Comparison of ENCODE assay signal across 12 mouse cellular contexts in genomic region chr1:162207708-162208043, GRCm38 (mm10).
DNase-seq lines count a peak whose midpoint lies in the region; ATAC-seq and TF ChIP-seq lines count a peak whose summit lies in the region.
"Had no signal": no experiment of that assay in that cellular context is flagged by ENCODE, and none has a peak within 500 bp of the region (broad histone marks: within the 10 kb centered on the region; RNA-seq: fewer than 3 reads in every experiment).

No protein-coding gene starts in this region.

- H3K36me3 ChIP-seq in heart, embryonic 14.5 days (ENCODE audit: control insufficient read depth, insufficient read depth, low read length): no peaks in the 10 kb centered on the region
- no peaks in the 10 kb centered on the region for H3K36me3 ChIP-seq in lung, embryonic 16.5 days (ENCODE audit: control insufficient read depth, insufficient read depth, low read length)
- H3K36me3 ChIP-seq in intestine, postnatal 0 days (ENCODE audit: control insufficient read depth, insufficient read depth): no peaks in the 10 kb centered on the region
- no peaks in the 10 kb centered on the region for H3K36me3 ChIP-seq in stomach, embryonic 16.5 days (ENCODE audit: control insufficient read depth, insufficient read depth, low read length)
- H3K36me3 ChIP-seq: forebrain, embryonic 12.5 days had no signal

- H3K27ac ChIP-seq in heart, embryonic 14.5 days (replicated peaks in 1 of 2; ENCODE audit: control insufficient read depth in 1 of 2, insufficient read depth in 1 of 2, low read depth in 2 of 2, low read length in 2 of 2): peak overlapping the region; percentile 71 to 78
- peak overlapping the region; percentile 77 for H3K27ac ChIP-seq in lung, embryonic 16.5 days (ENCODE audit: low read length)
- H3K27ac ChIP-seq in intestine, postnatal 0 days (ENCODE audit: low read depth, low read length): 0 out of 2 replicates have a peak overlapping the region, but pooled peaks have one; percentile 37
- H3K27ac ChIP-seq in stomach, embryonic 16.5 days (ENCODE audit: low read length): peak overlapping the region; percentile 84
- H3K27ac ChIP-seq: forebrain, embryonic 12.5 days; hindbrain, embryonic 14.5 days had no signal

- no peak for DNase-seq in heart, postnatal 25 days (ENCODE audit: low spot score)
- no peak for DNase-seq in lung, postnatal 10 days
- no peak for DNase-seq in urinary bladder, postnatal 10 days (ENCODE audit: low spot score)
- DNase-seq in adrenal gland, adult 18-20 months (ENCODE audit: low spot score in 2 of 2): no peak
- DNase-seq: cerebellum, adult 11-12 months; midbrain, embryonic 14.5 days had no signal

- peak overlapping the region in 1 of 2 experiments; percentile 12; a peak in 1 of 4 replicates for H3K4me3 ChIP-seq in heart, embryonic 14.5 days (ENCODE audit: control insufficient read depth in 1 of 2, insufficient read depth in 1 of 2, low read depth in 1 of 2, low read length in 2 of 2)
- H3K4me3 ChIP-seq in lung, embryonic 16.5 days (ENCODE audit: low read length): peak overlapping the region; percentile 18
- H3K4me3 ChIP-seq in intestine, postnatal 0 days (ENCODE audit: low read depth, low read length): 0 out of 2 replicates have a peak overlapping the region, but pooled peaks have one; percentile 1
- H3K4me3 ChIP-seq in stomach, embryonic 16.5 days (replicated peaks; ENCODE audit: low read length): peak overlapping the region; percentile 7; the same call in 1 of the 2 replicates
- H3K4me3 ChIP-seq: forebrain, embryonic 12.5 days had no signal

- H3K9me3 ChIP-seq in heart, embryonic 14.5 days (ENCODE audit: control insufficient read depth, low read length): no peaks in the 10 kb centered on the region
- H3K9me3 ChIP-seq in lung, embryonic 16.5 days (ENCODE audit: control insufficient read depth, low read length): no peaks in the 10 kb centered on the region
- H3K9me3 ChIP-seq in intestine, postnatal 0 days (ENCODE audit: control insufficient read depth): no peaks in the 10 kb centered on the region
- H3K9me3 ChIP-seq in stomach, embryonic 16.5 days (replicated peaks; ENCODE audit: control insufficient read depth, low read length): no peaks in the 10 kb centered on the region
- H3K9me3 ChIP-seq: forebrain, embryonic 12.5 days had no signal

- peak overlapping the region; percentile 53 for H3K4me2 ChIP-seq in heart, embryonic 14.5 days (ENCODE audit: low read length)
- H3K4me2 ChIP-seq in lung, embryonic 16.5 days (ENCODE audit: low read depth, low read length): peak overlapping the region; percentile 43
- peak overlapping the region; percentile 37 for H3K4me2 ChIP-seq in intestine, postnatal 0 days (replicated peaks; ENCODE audit: low read depth)
- peak overlapping the region; percentile 41 for H3K4me2 ChIP-seq in stomach, embryonic 16.5 days (ENCODE audit: low read depth, low read length)
- H3K4me2 ChIP-seq: forebrain, embryonic 12.5 days; hindbrain, embryonic 14.5 days had no signal

- no peak overlapping the region; the same call in 1 of the 2 replicates for H3K9ac ChIP-seq in heart, embryonic 14.5 days (ENCODE audit: low read length)
- H3K9ac ChIP-seq in lung, embryonic 16.5 days (ENCODE audit: low read length): peak overlapping the region; percentile 13
- no peak overlapping the region for H3K9ac ChIP-seq in intestine, postnatal 0 days (ENCODE audit: low read depth, low read length)
- no peak overlapping the region for H3K9ac ChIP-seq in stomach, embryonic 16.5 days (ENCODE audit: low read length)
- H3K9ac ChIP-seq: forebrain, embryonic 12.5 days; hindbrain, embryonic 14.5 days had no signal

- peaks cover 11 to 21% of the 10 kb centered on the region in 2 experiments for H3K4me1 ChIP-seq in heart, embryonic 14.5 days (ENCODE audit: control insufficient read depth in 2 of 2, insufficient read depth in 2 of 2, low read length in 2 of 2)
- H3K4me1 ChIP-seq in lung, embryonic 16.5 days (replicated peaks; ENCODE audit: control insufficient read depth, insufficient read depth, low read length): peaks cover 19% of the 10 kb centered on the region
- 0 out of 2 replicates have a peak, but pooled peaks cover 3% of the 10 kb centered on the region for H3K4me1 ChIP-seq in intestine, postnatal 0 days (replicated peaks; ENCODE audit: control insufficient read depth, insufficient read depth, low read length)
- peaks cover 13% of the 10 kb centered on the region; the same call in 1 of the 2 replicates for H3K4me1 ChIP-seq in stomach, embryonic 16.5 days (ENCODE audit: control insufficient read depth, insufficient read depth, low read length)

- ATAC-seq in heart, embryonic 14.5 days (ENCODE audit: insufficient number of reproducible peaks, insufficient read depth, low FRiP score, low read depth): no peak
- ATAC-seq in lung, embryonic 16.5 days (ENCODE audit: low read depth): no peak
- ATAC-seq in intestine, postnatal 0 days: no peak
- no peak for ATAC-seq in stomach, embryonic 16.5 days (ENCODE audit: insufficient read depth, low FRiP score)

- H3K27me3 ChIP-seq in heart, embryonic 14.5 days (ENCODE audit: control insufficient read depth, insufficient read depth, low read length): no peaks in the 10 kb centered on the region
- H3K27me3 ChIP-seq in lung, embryonic 16.5 days (ENCODE audit: control insufficient read depth, insufficient read depth, low read depth, low read length): no peaks in the 10 kb centered on the region
- H3K27me3 ChIP-seq in intestine, postnatal 0 days (replicated peaks; ENCODE audit: control insufficient read depth, insufficient read depth, low read length): no peaks in the 10 kb centered on the region
- H3K27me3 ChIP-seq in stomach, embryonic 16.5 days (ENCODE audit: control insufficient read depth, insufficient read depth, low read length): no peaks in the 10 kb centered on the region

- TF ChIP-seq CTCF in intestine, postnatal 0 days (IDR thresholded peaks at IDR 0.05; ENCODE audit: low read depth): no peak

- intact Hi-C loops in heart, postnatal 25 days (cut with DNase I): no loop called here

- WGBS in heart, embryonic 14.5 days: 47% methylated on average over 7 of the region's 7 CpGs
- WGBS in lung, embryonic 16.5 days: 35% methylated on average over 7 of the region's 7 CpGs
- 55% methylated on average over 7 of the region's 7 CpGs for WGBS in intestine, postnatal 0 days
- 29% methylated on average over 7 of the region's 7 CpGs for WGBS in stomach, embryonic 16.5 days
